Mouse (Mus musculus): ENCODE measurements around the gene Hhat. TPM values are rescaled to one million over a fixed set of nuclear protein-coding genes. Genes with fewer than 3 reads are reported as not detected.

The Hhat gene
- polyA plus RNA-seq, 1 experiment from 2014 or later = 3.6 TPM

DNA sequence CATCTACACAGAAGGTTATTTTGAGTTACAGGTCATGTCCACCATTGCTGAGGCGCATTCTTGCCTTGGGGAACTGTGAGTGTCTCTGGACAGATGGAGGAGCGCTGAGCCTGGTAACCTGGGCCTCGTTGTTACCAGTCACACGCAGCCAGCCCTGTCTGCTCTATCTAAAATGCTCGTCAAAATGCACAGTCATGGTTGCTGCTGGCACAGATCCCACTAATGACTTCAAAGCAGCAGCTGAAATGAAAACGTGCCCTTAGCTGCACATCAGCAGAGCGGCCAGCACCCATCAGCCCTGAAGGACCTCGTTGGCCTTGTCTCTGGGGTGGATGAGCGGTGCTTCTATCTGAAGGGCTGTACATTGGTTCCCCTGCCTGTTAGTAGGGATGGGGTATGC is 269.0 kb downstream of the Hhat start:
- Histone ChIP-seq H3K4me1 (replicated peaks; ENCODE audit: control insufficient read depth, insufficient read depth) (no peaks in the 10 kb centered on the region), H3K4me3 (ENCODE audit: low read depth, low read length) (no peak overlapping the region), H3K9me3 (ENCODE audit: control insufficient read depth, low read length) (no peaks in the 10 kb centered on the region), H3K27ac (replicated peaks) (no peak overlapping the region), H3K27me3 (ENCODE audit: control insufficient read depth, insufficient read depth, low read length) (no peaks in the 10 kb centered on the region), H3K9ac (ENCODE audit: low read length) (no peak overlapping the region), H3K36me3 (ENCODE audit: control insufficient read depth, insufficient read depth, low read length) (no peaks in the 10 kb centered on the region), H3K4me2 (replicated peaks; ENCODE audit: low read depth) (no peak overlapping the region)
- WGBS = 76% methylated on average over 9 of the region's 9 CpGs
- DNase-seq (ENCODE audit: low spot score) (no peak), ATAC-seq (ENCODE audit: low FRiP score, low TSS enrichment) (no peak)
- TF ChIP-seq EP300 (optimal IDR thresholded peaks at IDR 0.05) (no peak), CTCF (IDR thresholded peaks at IDR 0.05; ENCODE audit: low read depth) (no peak)

DNA sequence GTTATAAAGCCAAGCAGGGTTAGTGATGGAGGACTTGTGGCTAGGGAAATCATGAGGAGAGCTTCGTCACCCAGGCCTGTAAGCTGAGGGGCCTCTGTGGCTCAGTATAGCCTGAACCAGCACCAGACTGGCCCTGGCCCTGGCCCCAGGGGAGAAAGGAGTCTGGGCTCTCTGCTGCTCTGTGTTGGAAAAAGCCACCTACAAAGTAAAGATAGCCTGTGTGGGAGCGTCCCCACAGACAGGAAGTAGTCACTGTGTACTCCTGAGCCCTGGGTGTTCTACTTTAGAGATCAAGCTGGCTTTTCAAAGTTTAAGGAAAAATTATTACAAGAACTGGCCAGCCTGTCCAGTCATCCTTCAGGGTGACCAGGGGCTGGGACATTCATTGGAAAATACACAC is 273.5 kb downstream of the Hhat start:
- Histone ChIP-seq H3K4me3 (ENCODE audit: low read depth, low read length) (no peak overlapping the region), H3K9me3 (ENCODE audit: control insufficient read depth, low read length) (no peaks in the 10 kb centered on the region), H3K27me3 (ENCODE audit: control insufficient read depth, insufficient read depth, low read length) (no peaks in the 10 kb centered on the region), H3K27ac (replicated peaks) (no peak overlapping the region), H3K4me2 (replicated peaks; ENCODE audit: low read depth) (no peak overlapping the region), H3K9ac (ENCODE audit: low read length) (no peak overlapping the region), H3K4me1 (replicated peaks; ENCODE audit: control insufficient read depth, insufficient read depth) (no peaks in the 10 kb centered on the region), H3K36me3 (ENCODE audit: control insufficient read depth, insufficient read depth, low read length) (no peaks in the 10 kb centered on the region)
- WGBS = 63% methylated on average over 2 of the region's 2 CpGs
- DNase-seq (ENCODE audit: low spot score) = no peak
- TF ChIP-seq CTCF (IDR thresholded peaks at IDR 0.05; ENCODE audit: low read depth) (no peak), EP300 (optimal IDR thresholded peaks at IDR 0.05) (no peak)
- ATAC-seq (ENCODE audit: low FRiP score, low TSS enrichment) = no peak

DNA sequence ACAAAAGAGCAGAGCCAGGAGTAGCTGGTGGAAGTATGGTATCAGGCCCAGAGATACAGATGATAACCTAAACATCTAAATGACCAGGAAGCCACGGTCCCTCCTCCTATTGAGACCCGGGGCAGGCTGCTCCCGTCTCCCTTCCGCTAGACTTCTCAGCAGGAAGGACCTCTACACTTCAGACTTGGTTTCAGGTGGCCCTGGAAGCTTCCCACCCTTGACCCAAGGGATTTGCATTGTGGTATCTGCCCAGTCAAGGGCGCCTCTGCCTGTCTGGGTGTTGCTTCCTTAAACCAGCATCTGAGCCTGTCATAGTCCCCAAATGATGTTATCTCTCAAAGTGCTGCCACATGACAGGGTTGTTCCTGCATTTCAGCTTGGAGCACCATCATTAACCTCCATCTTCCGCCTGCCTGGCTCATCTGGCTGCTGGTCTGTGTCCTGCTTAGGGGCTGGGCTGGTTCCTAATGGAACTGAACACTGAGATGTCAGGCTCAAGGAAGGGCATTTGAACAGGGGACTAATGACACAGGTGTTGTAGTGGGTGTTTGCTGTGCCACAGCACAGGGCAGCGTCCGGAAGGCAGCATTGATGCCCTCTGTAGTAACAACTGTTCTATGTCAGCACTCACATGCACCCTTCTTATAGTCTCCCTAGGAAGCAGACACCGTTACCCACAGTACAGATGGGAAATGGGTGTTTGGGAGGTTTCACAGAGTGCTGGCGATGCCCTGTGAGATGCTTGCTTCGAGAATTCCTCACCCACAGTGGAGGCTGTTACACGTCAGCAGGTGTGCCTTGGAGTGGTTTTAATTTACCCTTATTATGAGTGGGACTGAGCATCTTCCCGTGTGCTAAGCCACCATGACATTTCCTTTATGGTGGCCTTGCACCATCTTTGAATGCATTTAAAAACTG is 280.9 kb downstream of the Hhat start:
- no peaks in the 10 kb centered on the region for H3K27me3 ChIP-seq (ENCODE audit: control insufficient read depth, insufficient read depth, low read length)
- 75% methylated on average over 13 of the region's 13 CpGs for WGBS
- ATAC-seq (ENCODE audit: low FRiP score, low TSS enrichment) (no peak), DNase-seq (ENCODE audit: low spot score) (no peak)
- TF ChIP-seq EP300 (optimal IDR thresholded peaks at IDR 0.05) (no peak), CTCF (IDR thresholded peaks at IDR 0.05; ENCODE audit: low read depth) (no peak)
- H3K36me3 ChIP-seq (ENCODE audit: control insufficient read depth, insufficient read depth, low read length) = no peaks in the 10 kb centered on the region
- H3K9me3 ChIP-seq (ENCODE audit: control insufficient read depth, low read length) = no peaks in the 10 kb centered on the region
- H3K27ac ChIP-seq (replicated peaks) = no peak overlapping the region
- H3K4me2 ChIP-seq (replicated peaks; ENCODE audit: low read depth) = no peak overlapping the region
- H3K4me3 ChIP-seq (ENCODE audit: low read depth, low read length) = no peak overlapping the region
- no peak overlapping the region for H3K9ac ChIP-seq (ENCODE audit: low read length)
- H3K4me1 ChIP-seq (replicated peaks; ENCODE audit: control insufficient read depth, insufficient read depth) = no peaks in the 10 kb centered on the region

DNA sequence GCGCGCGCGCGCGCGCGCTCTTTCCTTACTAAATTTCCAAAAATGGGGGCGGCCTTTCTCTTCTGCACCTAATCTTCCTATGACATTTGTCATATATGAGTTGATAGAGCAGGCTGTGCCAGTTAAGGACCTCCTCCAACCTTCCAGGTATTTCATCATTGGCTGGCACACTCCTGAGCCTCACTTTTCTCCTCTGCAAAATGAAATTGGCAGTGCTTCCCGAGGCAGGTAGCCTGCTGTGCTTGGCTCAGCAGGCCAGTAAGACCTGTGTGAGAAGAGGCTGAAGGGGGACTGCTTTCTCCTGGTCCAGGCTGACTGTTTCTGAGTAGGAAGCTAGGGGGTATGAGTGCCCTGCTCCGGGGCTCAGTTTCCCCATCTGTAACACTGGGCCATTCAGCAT is 283.5 kb downstream of the Hhat start:
- H3K9me3 ChIP-seq (ENCODE audit: control insufficient read depth, low read length) = no peaks in the 10 kb centered on the region
- H3K27me3 ChIP-seq (ENCODE audit: control insufficient read depth, insufficient read depth, low read length) = no peaks in the 10 kb centered on the region
- TF ChIP-seq CTCF (IDR thresholded peaks at IDR 0.05; ENCODE audit: low read depth) = no peak
- TF ChIP-seq EP300 (optimal IDR thresholded peaks at IDR 0.05) = no peak
- no peak for DNase-seq (ENCODE audit: low spot score)
- no peak overlapping the region for H3K27ac ChIP-seq (replicated peaks)
- no peak overlapping the region for H3K4me2 ChIP-seq (replicated peaks; ENCODE audit: low read depth)
- H3K9ac ChIP-seq (ENCODE audit: low read length) = no peak overlapping the region
- no peaks in the 10 kb centered on the region for H3K4me1 ChIP-seq (replicated peaks; ENCODE audit: control insufficient read depth, insufficient read depth)
- no peak for ATAC-seq (ENCODE audit: low FRiP score, low TSS enrichment)
- WGBS = 94% methylated on average over 11 of the region's 11 CpGs
- no peaks in the 10 kb centered on the region for H3K36me3 ChIP-seq (ENCODE audit: control insufficient read depth, insufficient read depth, low read length)
- no peak overlapping the region for H3K4me3 ChIP-seq (ENCODE audit: low read depth, low read length)

DNA sequence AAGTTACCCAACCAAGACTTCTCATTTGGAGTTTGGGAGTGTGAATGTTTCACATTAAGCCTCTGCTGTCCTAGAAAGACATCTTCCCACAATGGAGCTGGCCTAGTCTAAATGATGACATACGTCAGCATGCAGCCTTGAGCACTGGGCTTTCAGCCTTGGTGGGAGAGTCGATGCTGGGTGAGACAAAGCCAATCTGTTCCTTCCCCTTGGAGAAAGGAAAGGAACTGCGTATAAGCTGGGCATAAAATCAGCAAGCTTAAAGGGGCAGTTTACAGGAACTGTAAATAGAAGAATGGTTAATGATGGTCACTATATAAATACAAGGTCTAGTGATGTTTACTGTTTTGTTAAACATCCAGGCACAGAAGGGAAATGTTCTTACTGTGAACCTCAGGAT is 286.0 kb downstream of the Hhat start:
- Histone ChIP-seq H3K4me1 (replicated peaks; ENCODE audit: control insufficient read depth, insufficient read depth) (no peaks in the 10 kb centered on the region), H3K4me2 (replicated peaks; ENCODE audit: low read depth) (no peak overlapping the region), H3K27ac (replicated peaks) (no peak overlapping the region), H3K27me3 (ENCODE audit: control insufficient read depth, insufficient read depth, low read length) (no peaks in the 10 kb centered on the region), H3K9ac (ENCODE audit: low read length) (no peak overlapping the region), H3K4me3 (ENCODE audit: low read depth, low read length) (no peak overlapping the region), H3K36me3 (ENCODE audit: control insufficient read depth, insufficient read depth, low read length) (no peaks in the 10 kb centered on the region), H3K9me3 (ENCODE audit: control insufficient read depth, low read length) (no peaks in the 10 kb centered on the region)
- no peak for TF ChIP-seq CTCF (IDR thresholded peaks at IDR 0.05; ENCODE audit: low read depth)
- TF ChIP-seq EP300 (optimal IDR thresholded peaks at IDR 0.05) = no peak
- 36% methylated on average over 3 of the region's 3 CpGs for WGBS
- DNase-seq (ENCODE audit: low spot score) = no peak
- no peak for ATAC-seq (ENCODE audit: low FRiP score, low TSS enrichment)

DNA sequence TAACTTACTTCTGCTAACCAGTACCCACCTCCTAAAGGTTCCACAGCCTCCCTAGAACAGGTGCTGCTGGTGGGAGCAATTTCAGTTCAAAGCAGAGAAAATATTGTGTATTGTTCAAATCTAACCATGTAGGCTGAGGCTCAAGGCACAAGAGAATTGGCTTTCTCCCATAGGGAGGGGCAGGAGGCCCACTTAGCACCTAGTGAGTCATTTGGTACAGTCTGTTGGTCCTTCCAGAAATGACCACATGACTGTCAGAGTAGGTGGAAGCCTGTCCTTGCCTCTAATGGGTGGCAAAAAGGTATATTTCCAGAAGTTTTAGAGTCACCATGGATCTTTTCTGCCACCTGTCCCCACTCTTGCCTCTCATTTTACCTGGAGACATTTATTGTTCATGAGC is 289.6 kb downstream of the Hhat start:
- Histone ChIP-seq H3K36me3 (ENCODE audit: control insufficient read depth, insufficient read depth, low read length) (no peaks in the 10 kb centered on the region), H3K4me2 (replicated peaks; ENCODE audit: low read depth) (no peak overlapping the region), H3K4me3 (ENCODE audit: low read depth, low read length) (no peak overlapping the region), H3K27me3 (ENCODE audit: control insufficient read depth, insufficient read depth, low read length) (no peaks in the 10 kb centered on the region; the same call in 1 of the 2 replicates), H3K9ac (ENCODE audit: low read length) (no peak overlapping the region), H3K4me1 (replicated peaks; ENCODE audit: control insufficient read depth, insufficient read depth) (no peaks in the 10 kb centered on the region), H3K9me3 (ENCODE audit: control insufficient read depth, low read length) (no peaks in the 10 kb centered on the region), H3K27ac (replicated peaks) (no peak overlapping the region)
- no peak for ATAC-seq (ENCODE audit: low FRiP score, low TSS enrichment)
- TF ChIP-seq EP300 (optimal IDR thresholded peaks at IDR 0.05) (no peak), CTCF (IDR thresholded peaks at IDR 0.05; ENCODE audit: low read depth) (no peak)
- DNase-seq (ENCODE audit: low spot score) = no peak

Measured in stomach, postnatal 0 days (tissue).